Mouse (Mus musculus): ENCODE results near the gene Olfr229. TPM values are rescaled to one million over a fixed set of nuclear protein-coding genes. Genes with fewer than 3 reads are reported as not detected.

Olfr229 gene
- not detected in 2 replicates for polyA plus RNA-seq (2012; ENCODE audit: low replicate concordance)

DNA sequence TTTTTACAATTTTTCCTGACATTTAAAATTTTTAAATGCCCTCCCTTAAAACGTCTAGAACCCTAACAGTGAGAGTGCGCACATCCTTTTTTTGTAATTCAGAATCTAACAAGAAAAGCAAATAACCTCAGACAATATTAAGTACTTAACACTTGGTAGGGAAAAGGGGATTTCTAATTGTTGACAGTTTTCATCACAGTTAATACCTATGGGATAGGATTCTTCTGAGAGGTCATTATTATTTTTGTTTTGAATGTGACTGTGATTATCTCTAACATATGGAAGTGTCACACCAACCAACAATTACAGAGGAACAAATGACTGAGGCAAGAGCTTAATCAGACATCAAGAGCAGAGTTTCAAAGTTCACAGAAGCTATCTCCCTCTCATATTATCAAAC lies at the start of gene Olfr229:
Gene Olfr229 (plus strand): TSS at position 301 of the 400 bp plus-strand sequence.

DNA sequence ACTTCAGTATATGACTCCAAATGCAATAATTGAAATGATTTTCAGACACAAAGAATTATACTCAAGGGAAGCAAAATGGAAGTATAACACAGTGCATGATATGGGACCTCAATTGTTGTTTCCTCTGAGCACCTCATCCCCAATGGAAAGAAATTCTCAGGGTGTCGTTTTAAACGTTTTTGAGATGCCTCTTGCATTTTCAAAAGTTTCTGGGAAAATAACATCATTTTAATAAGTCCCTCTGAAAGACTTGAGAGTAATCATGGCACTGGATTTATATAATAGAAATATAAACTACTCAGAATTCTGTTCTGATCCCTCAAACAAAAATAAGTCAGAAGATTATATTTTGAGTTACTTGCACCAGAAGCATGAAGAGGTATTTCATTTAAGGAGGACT lies 41.0 kb upstream of the Olfr229 start, which contains the start of gene Olfr972:
Gene Olfr972 (plus strand): TSS at position 301 of the 400 bp plus-strand sequence.

DNA sequence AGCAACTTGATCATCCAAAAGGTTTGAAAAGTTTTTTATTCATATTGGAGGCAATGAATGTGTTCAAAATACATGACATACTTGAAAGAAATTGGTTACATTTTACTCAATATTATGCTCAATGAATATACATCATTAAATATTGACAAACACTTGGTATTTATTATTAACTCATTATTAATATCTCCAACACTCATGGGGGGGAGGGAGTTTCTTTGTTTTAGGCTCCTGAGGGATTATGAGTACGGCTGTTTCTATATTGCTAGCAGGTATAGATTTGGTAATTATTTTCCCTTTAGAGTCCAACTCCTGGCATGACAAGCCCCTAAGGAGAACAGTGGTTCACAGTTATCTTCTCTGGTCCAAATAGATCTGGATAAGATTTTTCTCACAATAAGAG lies 30.1 kb downstream of the Olfr229 start, which contains the start of gene Olfr974:
Gene Olfr974 (plus strand): TSS at position 301 of the 400 bp plus-strand sequence.

DNA sequence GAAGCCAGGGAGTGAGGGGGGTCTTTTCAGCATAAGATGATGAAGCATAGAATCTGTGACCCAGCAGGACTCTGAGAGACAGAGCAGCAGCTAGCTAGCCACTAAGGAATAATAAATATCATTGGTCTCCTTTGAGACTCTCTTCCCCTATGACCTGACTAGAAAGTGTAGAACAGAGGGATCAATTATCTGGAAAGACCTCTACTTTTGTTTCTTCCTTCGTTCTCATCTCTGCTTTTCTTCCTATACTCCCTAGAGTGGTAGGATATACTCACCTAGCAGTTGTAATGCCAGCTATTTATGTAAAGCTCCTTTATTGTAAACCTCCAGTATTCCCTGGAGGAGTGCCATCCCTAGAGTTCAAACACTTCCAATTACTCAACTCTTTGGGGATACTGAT lies 44.8 kb downstream of the Olfr229 start, which contains the start of gene Olfr975:
Gene Olfr975 (minus strand): TSS at position 101 of the 400 bp plus-strand sequence.

DNA sequence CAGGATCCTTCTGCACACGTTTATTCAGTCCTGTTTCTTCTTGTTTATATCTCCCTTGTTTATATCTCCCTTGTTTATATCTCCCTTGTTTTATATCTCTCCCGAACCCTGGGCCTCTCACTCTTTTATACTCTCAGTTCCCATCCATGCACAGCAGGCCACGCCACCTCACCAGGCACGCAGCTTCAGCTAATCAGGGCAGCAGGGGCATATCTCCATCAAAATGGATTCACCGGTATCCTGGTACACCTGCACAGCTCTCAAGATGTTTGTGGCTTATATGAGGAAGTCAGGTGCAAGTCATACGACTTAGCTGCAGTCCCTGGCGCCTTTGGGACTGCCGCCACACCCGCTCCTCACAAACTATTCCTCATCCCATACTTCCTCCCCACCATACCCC lies 53.9 kb downstream of the Olfr229 start, which contains the start of gene Olfr976:
Gene Olfr976 (minus strand): TSS at position 101 of the 400 bp plus-strand sequence.

Other genes starting within 250 kb of the Olfr229 start
- gene Olfr963, start 240.1 kb upstream of the Olfr229 start, polyA plus RNA-seq (2012; ENCODE audit: low replicate concordance), result not detected in 2 replicates
- not detected in 2 replicates for gene Olfr149, start 200.2 kb upstream of the Olfr229 start, polyA plus RNA-seq (2012; ENCODE audit: low replicate concordance)
- not detected in 2 replicates for gene Olfr965, start 196.0 kb upstream of the Olfr229 start, polyA plus RNA-seq (2012; ENCODE audit: low replicate concordance)
- gene Olfr150, start 176.4 kb upstream of the Olfr229 start, polyA plus RNA-seq (2012; ENCODE audit: low replicate concordance), result not detected in 2 replicates
- gene Olfr967, start 161.1 kb upstream of the Olfr229 start, polyA plus RNA-seq (2012; ENCODE audit: low replicate concordance), result not detected in 2 replicates
- gene Olfr968, start 124.1 kb upstream of the Olfr229 start, polyA plus RNA-seq (2012; ENCODE audit: low replicate concordance), result not detected in 2 replicates
- not detected in 2 replicates for gene Olfr969, start 116.4 kb upstream of the Olfr229 start, polyA plus RNA-seq (2012; ENCODE audit: low replicate concordance)
- not detected in 2 replicates for gene Olfr970, start 98.5 kb upstream of the Olfr229 start, polyA plus RNA-seq (2012; ENCODE audit: low replicate concordance)
- gene Olfr971, start 70.5 kb upstream of the Olfr229 start, polyA plus RNA-seq (2012; ENCODE audit: low replicate concordance), result not detected in 2 replicates
- gene Olfr972, start 40.9 kb upstream of the Olfr229 start, polyA plus RNA-seq (2012; ENCODE audit: low replicate concordance), result not detected in 2 replicates
- not detected in 2 replicates for gene Olfr974, start 30.2 kb downstream of the Olfr229 start, polyA plus RNA-seq (2012; ENCODE audit: low replicate concordance)
- gene Olfr975, start 44.7 kb downstream of the Olfr229 start, polyA plus RNA-seq (2012; ENCODE audit: low replicate concordance), result not detected in 2 replicates
- gene Olfr976, start 53.8 kb downstream of the Olfr229 start, polyA plus RNA-seq (2012; ENCODE audit: low replicate concordance), result not detected in 2 replicates
- not detected in 2 replicates for gene Olfr978, start 84.8 kb downstream of the Olfr229 start, polyA plus RNA-seq (2012; ENCODE audit: low replicate concordance)
- gene Olfr979, start 96.1 kb downstream of the Olfr229 start, polyA plus RNA-seq (2012; ENCODE audit: low replicate concordance), result 0.05 TPM in 1 of 2 replicates, not detected in the other
- not detected in 2 replicates for gene Olfr980, start 102.2 kb downstream of the Olfr229 start, polyA plus RNA-seq (2012; ENCODE audit: low replicate concordance)
- gene Olfr981, start 114.1 kb downstream of the Olfr229 start, polyA plus RNA-seq (2012; ENCODE audit: low replicate concordance), result not detected in 2 replicates
- not detected in 2 replicates for gene Olfr982, start 166.5 kb downstream of the Olfr229 start, polyA plus RNA-seq (2012; ENCODE audit: low replicate concordance)
- not detected in 2 replicates for gene Olfr983, start 186.3 kb downstream of the Olfr229 start, polyA plus RNA-seq (2012; ENCODE audit: low replicate concordance)
- gene Olfr984, start 206.9 kb downstream of the Olfr229 start, polyA plus RNA-seq (2012; ENCODE audit: low replicate concordance), result not detected in 2 replicates
- gene Olfr985, start 222.8 kb downstream of the Olfr229 start, polyA plus RNA-seq (2012; ENCODE audit: low replicate concordance), result not detected in 2 replicates
- not detected in 2 replicates for gene Tmem225, start 240.8 kb downstream of the Olfr229 start, polyA plus RNA-seq (2012; ENCODE audit: low replicate concordance)